ENCODE assay signal across 27 mouse cellular contexts in genomic region chr8:70285304-70285703, GRCm38 (mm10). TPM values are rescaled to one million over a fixed set of nuclear protein-coding genes. Genes with fewer than 3 reads are reported as not detected.
DNase-seq lines count a peak whose midpoint lies in the region; ATAC-seq lines count a peak whose summit lies in the region.
"Had no signal": no experiment of that assay in that cellular context is flagged by ENCODE, and none has a peak within 500 bp of the region (broad histone marks: within the 10 kb centered on the region; RNA-seq: fewer than 3 reads in every experiment).

No protein-coding gene starts in this region.

- 96% methylated on average over 15 of the region's 15 CpGs for WGBS in forebrain, embryonic 10.5 days
- WGBS in forebrain, embryonic 13.5 days: 96% methylated on average over 15 of the region's 15 CpGs
- WGBS in hindbrain, embryonic 10.5 days: 96% methylated on average over 15 of the region's 15 CpGs
- WGBS in hindbrain, embryonic 16.5 days: 97% methylated on average over 15 of the region's 15 CpGs
- 95% methylated on average over 15 of the region's 15 CpGs for WGBS in limb, embryonic 12.5 days
- WGBS in limb, embryonic 10.5 days: 96% methylated on average over 15 of the region's 15 CpGs
- 95% methylated on average over 15 of the region's 15 CpGs for WGBS in midbrain, embryonic 10.5 days
- 96% methylated on average over 15 of the region's 15 CpGs for WGBS in midbrain, embryonic 15.5 days

- H3K4me1 ChIP-seq in forebrain, embryonic 10.5 days: peaks cover 45% of the 10 kb centered on the region
- H3K4me1 ChIP-seq in forebrain, embryonic 13.5 days: peaks cover 19% of the 10 kb centered on the region
- peaks cover 44% of the 10 kb centered on the region for H3K4me1 ChIP-seq in hindbrain, embryonic 10.5 days (replicated peaks)
- peaks cover 12% of the 10 kb centered on the region for H3K4me1 ChIP-seq in hindbrain, embryonic 16.5 days (ENCODE audit: control insufficient read depth, insufficient read depth, low read depth, low read length)
- peaks cover 20% of the 10 kb centered on the region for H3K4me1 ChIP-seq in limb, embryonic 12.5 days (replicated peaks)
- peaks cover 44% of the 10 kb centered on the region for H3K4me1 ChIP-seq in limb, embryonic 10.5 days
- peaks cover 43% of the 10 kb centered on the region for H3K4me1 ChIP-seq in midbrain, embryonic 10.5 days
- H3K4me1 ChIP-seq in midbrain, embryonic 15.5 days: peaks cover 18% of the 10 kb centered on the region

- no peak overlapping the region for H3K4me2 ChIP-seq in forebrain, embryonic 13.5 days
- no peak overlapping the region for H3K4me2 ChIP-seq in hindbrain, embryonic 16.5 days (ENCODE audit: low read length)
- no peak overlapping the region for H3K4me2 ChIP-seq in limb, embryonic 12.5 days
- no peak overlapping the region for H3K4me2 ChIP-seq in midbrain, embryonic 15.5 days
- H3K4me2 ChIP-seq: embryonic facial prominence, embryonic 15.5 days had no signal

- ATAC-seq in forebrain, embryonic 13.5 days: no peak
- ATAC-seq in hindbrain, embryonic 16.5 days: no peak
- ATAC-seq in limb, embryonic 12.5 days (ENCODE audit: insufficient number of reproducible peaks, insufficient read depth, low FRiP score, low TSS enrichment, low read depth): no peak
- ATAC-seq in midbrain, embryonic 15.5 days (replicated peaks): no peak
- ATAC-seq: activated CD4-positive, CD25-positive, alpha-beta regulatory T cell, adult 4 months; CD4-positive, CD25-positive, alpha-beta regulatory T cell, adult 4 months; forebrain, embryonic 14.5 days; forebrain, embryonic 16.5 days; Patski had no signal

- peak overlapping the region; percentile 0; the same call in 1 of the 2 replicates for H3K4me3 ChIP-seq in forebrain, embryonic 10.5 days
- H3K4me3 ChIP-seq in forebrain, embryonic 13.5 days: no peak overlapping the region
- H3K4me3 ChIP-seq in hindbrain, embryonic 10.5 days: 0 out of 2 replicates have a peak overlapping the region, but pooled peaks have one; percentile 88
- H3K4me3 ChIP-seq in hindbrain, embryonic 16.5 days (ENCODE audit: low read length): no peak overlapping the region
- H3K4me3 ChIP-seq in limb, embryonic 12.5 days (replicated peaks): 0 out of 2 replicates have a peak overlapping the region, but pooled peaks have one; percentile 1
- no peak overlapping the region for H3K4me3 ChIP-seq in limb, embryonic 10.5 days
- peak overlapping the region; percentile 89; the same call in 1 of the 2 replicates for H3K4me3 ChIP-seq in midbrain, embryonic 10.5 days
- H3K4me3 ChIP-seq in midbrain, embryonic 15.5 days: no peak overlapping the region
- H3K4me3 ChIP-seq: embryonic facial prominence, embryonic 13.5 days; embryonic facial prominence, embryonic 15.5 days; erythroblast, embryonic 14.5 days had no signal

- H3K9ac ChIP-seq in forebrain, embryonic 13.5 days: no peak overlapping the region
- no peak overlapping the region for H3K9ac ChIP-seq in hindbrain, embryonic 16.5 days (ENCODE audit: low read depth, low read length)
- no peak overlapping the region for H3K9ac ChIP-seq in limb, embryonic 12.5 days (replicated peaks)
- H3K9ac ChIP-seq in midbrain, embryonic 15.5 days: no peak overlapping the region
- H3K9ac ChIP-seq: embryonic facial prominence, embryonic 15.5 days had no signal

- peaks cover 61% of the 10 kb centered on the region for H3K36me3 ChIP-seq in forebrain, embryonic 10.5 days (replicated peaks)
- H3K36me3 ChIP-seq in forebrain, embryonic 13.5 days (ENCODE audit: poor library complexity, severe bottlenecking): peaks cover 57% of the 10 kb centered on the region
- H3K36me3 ChIP-seq in hindbrain, embryonic 10.5 days: peaks cover 60% of the 10 kb centered on the region
- peaks cover 12% of the 10 kb centered on the region; the same call in 1 of the 2 replicates for H3K36me3 ChIP-seq in hindbrain, embryonic 16.5 days (ENCODE audit: control insufficient read depth, insufficient read depth, low read length)
- H3K36me3 ChIP-seq in limb, embryonic 12.5 days: peaks cover 59% of the 10 kb centered on the region
- H3K36me3 ChIP-seq in limb, embryonic 10.5 days: peaks cover 64% of the 10 kb centered on the region
- H3K36me3 ChIP-seq in midbrain, embryonic 10.5 days: peaks cover 60% of the 10 kb centered on the region
- H3K36me3 ChIP-seq in midbrain, embryonic 15.5 days (replicated peaks): peaks cover 15% of the 10 kb centered on the region; the same call in 1 of the 2 replicates

- H3K27ac ChIP-seq in forebrain, embryonic 10.5 days: no peak overlapping the region
- H3K27ac ChIP-seq in forebrain, embryonic 13.5 days: no peak overlapping the region
- H3K27ac ChIP-seq in hindbrain, embryonic 10.5 days: no peak overlapping the region
- no peak overlapping the region for H3K27ac ChIP-seq in hindbrain, embryonic 16.5 days (ENCODE audit: low read depth, low read length)
- H3K27ac ChIP-seq in limb, embryonic 12.5 days: no peak overlapping the region
- H3K27ac ChIP-seq in limb, embryonic 10.5 days: no peak overlapping the region
- H3K27ac ChIP-seq in midbrain, embryonic 10.5 days (replicated peaks): no peak overlapping the region
- H3K27ac ChIP-seq in midbrain, embryonic 15.5 days: no peak overlapping the region
- H3K27ac ChIP-seq: embryonic facial prominence, embryonic 13.5 days; embryonic facial prominence, embryonic 15.5 days had no signal

- H3K9me3 ChIP-seq in forebrain, embryonic 10.5 days: peaks cover 18% of the 10 kb centered on the region
- peaks cover 6% of the 10 kb centered on the region for H3K9me3 ChIP-seq in forebrain, embryonic 13.5 days (replicated peaks)
- H3K9me3 ChIP-seq in hindbrain, embryonic 10.5 days: peaks cover 13% of the 10 kb centered on the region; the same call in 1 of the 2 replicates
- no peaks in the 10 kb centered on the region for H3K9me3 ChIP-seq in hindbrain, embryonic 16.5 days (ENCODE audit: control insufficient read depth, low read length)
- peaks cover 12% of the 10 kb centered on the region for H3K9me3 ChIP-seq in limb, embryonic 12.5 days
- H3K9me3 ChIP-seq in limb, embryonic 10.5 days (replicated peaks): no peaks in the 10 kb centered on the region
- peaks cover 14% of the 10 kb centered on the region for H3K9me3 ChIP-seq in midbrain, embryonic 10.5 days (replicated peaks)
- H3K9me3 ChIP-seq in midbrain, embryonic 15.5 days: no peaks in the 10 kb centered on the region
- H3K9me3 ChIP-seq: embryonic facial prominence, embryonic 15.5 days had no signal

- no peaks in the 10 kb centered on the region for H3K27me3 ChIP-seq in forebrain, embryonic 10.5 days (ENCODE audit: poor library complexity, severe bottlenecking)
- no peaks in the 10 kb centered on the region for H3K27me3 ChIP-seq in forebrain, embryonic 13.5 days
- H3K27me3 ChIP-seq in hindbrain, embryonic 10.5 days (ENCODE audit: insufficient read depth, poor library complexity, severe bottlenecking): peaks cover 3% of the 10 kb centered on the region; the same call in 1 of the 2 replicates
- no peaks in the 10 kb centered on the region for H3K27me3 ChIP-seq in hindbrain, embryonic 16.5 days (replicated peaks; ENCODE audit: control insufficient read depth, insufficient read depth, low read length)
- no peaks in the 10 kb centered on the region for H3K27me3 ChIP-seq in limb, embryonic 12.5 days
- no peaks in the 10 kb centered on the region for H3K27me3 ChIP-seq in limb, embryonic 10.5 days (ENCODE audit: low read depth, poor library complexity, severe bottlenecking)
- H3K27me3 ChIP-seq in midbrain, embryonic 10.5 days (ENCODE audit: low read depth, poor library complexity, severe bottlenecking): no peaks in the 10 kb centered on the region
- H3K27me3 ChIP-seq in midbrain, embryonic 15.5 days (replicated peaks): no peaks in the 10 kb centered on the region
- H3K27me3 ChIP-seq: CH12.LX; embryonic facial prominence, embryonic 13.5 days; embryonic facial prominence, embryonic 15.5 days; Patski had no signal

- DNase-seq in forebrain, embryonic 10.5 days (ENCODE audit: extremely low spot score, low spot score): no peak
- no peak for DNase-seq in hindbrain, embryonic 10.5 days (ENCODE audit: low spot score)
- DNase-seq in limb, embryonic 10.5 days (ENCODE audit: low spot score): no peak
- no peak for DNase-seq in midbrain, embryonic 10.5 days (ENCODE audit: low spot score)
- DNase-seq: adrenal gland, adult 8-10 months; adrenal gland, postnatal 14 days; adrenal gland, postnatal 36 days; B cell, adult 2 months; cerebellum, adult 11-12 months; cerebellum, adult 2 months; cerebellum, adult 9-10 months; cerebellum, postnatal 10 days; cerebellum, postnatal 25 days had no signal

RNA-seq across cellular contexts. Expression of gene Homer3, which starts 2.7 kb away (rescaled TPM):
- 115 and 120 TPM in 2 replicates for polyA plus RNA-seq in forebrain, embryonic 10.5 days (2016; fragmentation: Nextera tagmentation; extraction: Ambion mirVana)
- 65.0 and 66.0 TPM in 2 replicates for polyA plus RNA-seq in forebrain, embryonic 13.5 days (2015; fragmentation: Nextera tagmentation; extraction: Ambion mirVana)
- 107 and 108 TPM in 2 replicates for polyA plus RNA-seq in hindbrain, embryonic 10.5 days (2016; fragmentation: Nextera tagmentation; extraction: Ambion mirVana)
- 24.4 and 24.7 TPM in 2 replicates for polyA plus RNA-seq in hindbrain, embryonic 16.5 days (2015; fragmentation: Nextera tagmentation; extraction: Ambion mirVana)
- 88.9 and 92.6 TPM in 2 replicates for polyA plus RNA-seq in limb, embryonic 12.5 days (2016; fragmentation: Nextera tagmentation; extraction: Ambion mirVana)
- 139 and 151 TPM in 2 replicates for polyA plus RNA-seq in limb, embryonic 10.5 days (2016; fragmentation: Nextera tagmentation; extraction: Ambion mirVana)
- 102 and 111 TPM in 2 replicates for polyA plus RNA-seq in midbrain, embryonic 10.5 days (2016; fragmentation: Nextera tagmentation; extraction: Ambion mirVana)
- polyA plus RNA-seq in midbrain, embryonic 15.5 days (2015; fragmentation: Nextera tagmentation; extraction: Ambion mirVana): 37.9 and 41.2 TPM in 2 replicates

RNA-seq across cellular contexts. Expression of gene Ddx49, which starts 17.0 kb away (rescaled TPM):
- 54.9 and 57.2 TPM in 2 replicates for polyA plus RNA-seq in forebrain, embryonic 10.5 days (2016; fragmentation: Nextera tagmentation; extraction: Ambion mirVana)
- polyA plus RNA-seq in forebrain, embryonic 13.5 days (2015; fragmentation: Nextera tagmentation; extraction: Ambion mirVana): 52.4 and 53.7 TPM in 2 replicates
- 54.4 and 54.8 TPM in 2 replicates for polyA plus RNA-seq in hindbrain, embryonic 10.5 days (2016; fragmentation: Nextera tagmentation; extraction: Ambion mirVana)
- polyA plus RNA-seq in hindbrain, embryonic 16.5 days (2015; fragmentation: Nextera tagmentation; extraction: Ambion mirVana): 42.0 and 42.8 TPM in 2 replicates
- polyA plus RNA-seq in limb, embryonic 12.5 days (2016; fragmentation: Nextera tagmentation; extraction: Ambion mirVana): 52.0 and 54.9 TPM in 2 replicates
- polyA plus RNA-seq in limb, embryonic 10.5 days (2016; fragmentation: Nextera tagmentation; extraction: Ambion mirVana): 58.9 and 59.4 TPM in 2 replicates
- polyA plus RNA-seq in midbrain, embryonic 10.5 days (2016; fragmentation: Nextera tagmentation; extraction: Ambion mirVana): 56.4 and 57.4 TPM in 2 replicates
- polyA plus RNA-seq in midbrain, embryonic 15.5 days (2015; fragmentation: Nextera tagmentation; extraction: Ambion mirVana): 44.5 and 48.0 TPM in 2 replicates

RNA-seq across cellular contexts. Expression of gene Cope, which starts 17.0 kb away (rescaled TPM):
- 286 and 300 TPM in 2 replicates for polyA plus RNA-seq in forebrain, embryonic 10.5 days (2016; fragmentation: Nextera tagmentation; extraction: Ambion mirVana)
- 268 and 274 TPM in 2 replicates for polyA plus RNA-seq in forebrain, embryonic 13.5 days (2015; fragmentation: Nextera tagmentation; extraction: Ambion mirVana)
- 324 and 329 TPM in 2 replicates for polyA plus RNA-seq in hindbrain, embryonic 10.5 days (2016; fragmentation: Nextera tagmentation; extraction: Ambion mirVana)
- polyA plus RNA-seq in hindbrain, embryonic 16.5 days (2015; fragmentation: Nextera tagmentation; extraction: Ambion mirVana): 284 and 297 TPM in 2 replicates
- 269 and 288 TPM in 2 replicates for polyA plus RNA-seq in limb, embryonic 12.5 days (2016; fragmentation: Nextera tagmentation; extraction: Ambion mirVana)
- 293 and 321 TPM in 2 replicates for polyA plus RNA-seq in limb, embryonic 10.5 days (2016; fragmentation: Nextera tagmentation; extraction: Ambion mirVana)
- 308 and 311 TPM in 2 replicates for polyA plus RNA-seq in midbrain, embryonic 10.5 days (2016; fragmentation: Nextera tagmentation; extraction: Ambion mirVana)
- polyA plus RNA-seq in midbrain, embryonic 15.5 days (2015; fragmentation: Nextera tagmentation; extraction: Ambion mirVana): 299 and 322 TPM in 2 replicates

RNA-seq across cellular contexts. Expression of gene Cers1, which starts 30.3 kb away (rescaled TPM):
- polyA plus RNA-seq in forebrain, embryonic 10.5 days (2016; fragmentation: Nextera tagmentation; extraction: Ambion mirVana): 4.1 and 4.5 TPM in 2 replicates
- polyA plus RNA-seq in forebrain, embryonic 13.5 days (2015; fragmentation: Nextera tagmentation; extraction: Ambion mirVana): 18.2 and 20.1 TPM in 2 replicates
- polyA plus RNA-seq in hindbrain, embryonic 10.5 days (2016; fragmentation: Nextera tagmentation; extraction: Ambion mirVana): 3.0 and 7.3 TPM in 2 replicates
- polyA plus RNA-seq in hindbrain, embryonic 16.5 days (2015; fragmentation: Nextera tagmentation; extraction: Ambion mirVana): 40.0 and 44.3 TPM in 2 replicates
- 7.9 and 8.8 TPM in 2 replicates for polyA plus RNA-seq in limb, embryonic 12.5 days (2016; fragmentation: Nextera tagmentation; extraction: Ambion mirVana)
- polyA plus RNA-seq in limb, embryonic 10.5 days (2016; fragmentation: Nextera tagmentation; extraction: Ambion mirVana): 3.2 and 4.6 TPM in 2 replicates
- 4.6 and 5.3 TPM in 2 replicates for polyA plus RNA-seq in midbrain, embryonic 10.5 days (2016; fragmentation: Nextera tagmentation; extraction: Ambion mirVana)
- 38.2 and 40.1 TPM in 2 replicates for polyA plus RNA-seq in midbrain, embryonic 15.5 days (2015; fragmentation: Nextera tagmentation; extraction: Ambion mirVana)
- polyA plus RNA-seq: activated CD4-positive, CD25-positive, alpha-beta regulatory T cell, adult 4 months; CD4-positive, CD25-positive, alpha-beta regulatory T cell, adult 4 months; erythroblast, embryonic 14.5 days; G1E had no signal

RNA-seq across cellular contexts. Expression of gene Gdf1, which starts 44.3 kb away (rescaled TPM):
- 3.7 and 4.6 TPM in 2 replicates for polyA plus RNA-seq in forebrain, embryonic 10.5 days (2016; fragmentation: Nextera tagmentation; extraction: Ambion mirVana)
- polyA plus RNA-seq in forebrain, embryonic 13.5 days (2015; fragmentation: Nextera tagmentation; extraction: Ambion mirVana): 0.89 and 2.5 TPM in 2 replicates
- 2.9 and 4.3 TPM in 2 replicates for polyA plus RNA-seq in hindbrain, embryonic 10.5 days (2016; fragmentation: Nextera tagmentation; extraction: Ambion mirVana)
- polyA plus RNA-seq in hindbrain, embryonic 16.5 days (2015; fragmentation: Nextera tagmentation; extraction: Ambion mirVana): 8.7 and 9.5 TPM in 2 replicates
- polyA plus RNA-seq in limb, embryonic 12.5 days (2016; fragmentation: Nextera tagmentation; extraction: Ambion mirVana): 3.7 and 4.2 TPM in 2 replicates
- 7.9 and 13.8 TPM in 2 replicates for polyA plus RNA-seq in limb, embryonic 10.5 days (2016; fragmentation: Nextera tagmentation; extraction: Ambion mirVana)
- polyA plus RNA-seq in midbrain, embryonic 10.5 days (2016; fragmentation: Nextera tagmentation; extraction: Ambion mirVana): 3.8 and 5.7 TPM in 2 replicates
- polyA plus RNA-seq in midbrain, embryonic 15.5 days (2015; fragmentation: Nextera tagmentation; extraction: Ambion mirVana): 5.3 and 7.4 TPM in 2 replicates
- polyA plus RNA-seq: G1E had no signal

Comparison
In these comparisons a context has a peak if more than half of its experiments do, and no peak if none do; other contexts are left out.
1. H3K4me3 ChIP-seq: peak in forebrain, embryonic 10.5 days (single experiment), hindbrain, embryonic 10.5 days (single experiment), limb, embryonic 12.5 days (single experiment) and midbrain, embryonic 10.5 days (single experiment); none in forebrain, embryonic 13.5 days (single experiment), hindbrain, embryonic 16.5 days (single experiment), limb, embryonic 10.5 days (single experiment) and midbrain, embryonic 15.5 days (single experiment).